Mouse (Mus musculus) liver, embryonic 15.5 days (tissue): ENCODE measurements around the gene A430033K04Rik. TPM values are rescaled to one million over a fixed set of nuclear protein-coding genes. Genes with fewer than 3 reads are reported as not detected.

Experiments used
- ATAC-seq: fragments of 200-750 bp; cut with Nextera tagmentation; 2 replicates; pipeline ENCODE4 v1.8.0; 2017; ENCODE audit warnings: moderate number of reproducible peaks, mild to moderate bottlenecking, moderate library complexity; ENCODE audit not compliant: insufficient read depth
- H3K27ac ChIP-seq: fragments of 300-500 bp; sonication (generic); replicated peaks from 2 replicates; pipeline ENCODE4 v1.5.1; 2015; ENCODE audit warnings: mild to moderate bottlenecking, inconsistent platforms
- H3K27me3 ChIP-seq: fragments of 300-500 bp; sonication (generic); 2 replicates; pipeline ENCODE4 v1.6.1; 2015; ENCODE audit warnings: mild to moderate bottlenecking, inconsistent platforms
- H3K36me3 ChIP-seq: fragments of 300-500 bp; sonication (generic); replicated peaks from 2 replicates; pipeline ENCODE4 v1.6.1; 2015; ENCODE audit warnings: moderate library complexity, mild to moderate bottlenecking, inconsistent platforms
- H3K4me1 ChIP-seq: fragments of 300-500 bp; sonication (generic); replicated peaks from 2 replicates; pipeline ENCODE4 v1.6.1; 2015; ENCODE audit warnings: inconsistent platforms
- H3K4me2 ChIP-seq: fragments of 300-500 bp; sonication (generic); 2 replicates; pipeline ENCODE4 v1.6.1; 2015; ENCODE audit warnings: moderate library complexity, mild to moderate bottlenecking, inconsistent platforms
- H3K4me3 ChIP-seq: fragments of 300-500 bp; sonication (generic); replicated peaks from 2 replicates; pipeline ENCODE4 v1.5.1; 2015; ENCODE audit warnings: mild to moderate bottlenecking, inconsistent platforms
- H3K9ac ChIP-seq: fragments of 300-500 bp; sonication (generic); 2 replicates; pipeline ENCODE4 v1.6.1; 2015; ENCODE audit warnings: moderate library complexity, mild to moderate bottlenecking, inconsistent platforms
- H3K9me3 ChIP-seq: fragments of 300-500 bp; sonication (generic); replicated peaks from 2 replicates; pipeline ENCODE4 v1.6.1; 2016; ENCODE audit warnings: inconsistent platforms
- WGBS: fragments of 180-500 bp; shearing (Covaris S2); methylation state at CpG from one replicate; pipeline ENCODE4 v1.1.7; 2015; ENCODE audit warnings: mixed read lengths; ENCODE audit not compliant: insufficient replicate concordance; 5-methylcytosine and 5-hydroxymethylcytosine counted together
- polyA plus RNA-seq: library from polyadenylated mRNA; unstranded; fragments of >200 nt; fragmentation: Nextera tagmentation; extraction: Ambion mirVana; gene quantifications from 2 replicates; pipeline ENCODE4 v1.2.1, GENCODE M21; 2015

A430033K04Rik gene
- polyA plus RNA-seq, 1 experiment from 2014 or later: 3.8 TPM

- Histone ChIP-seq H3K36me3 (no peaks in the 10 kb centered on the region), H3K4me3 (no peak overlapping the region), H3K9me3 (no peaks in the 10 kb centered on the region), H3K27me3 (no peaks in the 10 kb centered on the region), H3K9ac (no peak overlapping the region), H3K4me2 (no peak overlapping the region), H3K27ac (no peak overlapping the region), H3K4me1 (no peaks in the 10 kb centered on the region)
- WGBS: 9% methylated on average over 2 of the region's 2 CpGs
- no peak for ATAC-seq
Measured at GRCm38 (mm10) chr5:138656477-138657156, 34.0 kb downstream of the A430033K04Rik start.

DNA sequence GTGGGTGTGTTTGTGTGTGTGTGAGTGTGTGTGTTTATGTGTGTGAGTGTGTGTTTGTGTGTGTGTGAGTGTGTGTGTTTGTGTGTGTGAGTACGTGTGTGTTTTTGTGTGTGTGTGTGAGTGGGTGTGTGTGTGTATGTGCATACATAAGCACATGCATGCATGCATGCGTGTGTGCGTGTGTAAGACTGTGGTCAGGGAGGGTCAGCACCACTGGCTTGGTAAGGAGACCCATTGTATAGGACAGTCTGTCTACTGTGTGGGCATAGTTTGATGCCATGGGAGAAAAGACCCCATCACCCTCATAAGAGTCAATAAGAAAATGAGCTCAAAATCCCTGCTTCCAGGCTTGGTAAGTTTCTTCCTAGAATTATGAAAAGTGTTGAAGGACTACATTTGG, 34.7 kb downstream of the A430033K04Rik start:
- Histone ChIP-seq H3K4me2 (no peak overlapping the region), H3K27ac (no peak overlapping the region), H3K4me1 (no peaks in the 10 kb centered on the region), H3K27me3 (no peaks in the 10 kb centered on the region), H3K36me3 (no peaks in the 10 kb centered on the region), H3K9ac (no peak overlapping the region), H3K4me3 (no peak overlapping the region), H3K9me3 (no peaks in the 10 kb centered on the region)
- ATAC-seq: no peak
- whole genome bisulfite sequencing: 75% methylated on average over 3 of the region's 3 CpGs

- H3K4me3 ChIP-seq: no peak overlapping the region
- no peak overlapping the region for H3K9ac ChIP-seq
- no peak for ATAC-seq
- H3K27ac ChIP-seq: no peak overlapping the region
- 23% methylated on average over 6 of the region's 6 CpGs for WGBS
- no peak overlapping the region for H3K4me2 ChIP-seq
- H3K36me3 ChIP-seq: no peaks in the 10 kb centered on the region
- H3K4me1 ChIP-seq: no peaks in the 10 kb centered on the region
- no peaks in the 10 kb centered on the region for H3K27me3 ChIP-seq
- no peaks in the 10 kb centered on the region for H3K9me3 ChIP-seq
Measured at GRCm38 (mm10) chr5:138657854-138658253, 35.2 kb downstream of the A430033K04Rik start.

DNA sequence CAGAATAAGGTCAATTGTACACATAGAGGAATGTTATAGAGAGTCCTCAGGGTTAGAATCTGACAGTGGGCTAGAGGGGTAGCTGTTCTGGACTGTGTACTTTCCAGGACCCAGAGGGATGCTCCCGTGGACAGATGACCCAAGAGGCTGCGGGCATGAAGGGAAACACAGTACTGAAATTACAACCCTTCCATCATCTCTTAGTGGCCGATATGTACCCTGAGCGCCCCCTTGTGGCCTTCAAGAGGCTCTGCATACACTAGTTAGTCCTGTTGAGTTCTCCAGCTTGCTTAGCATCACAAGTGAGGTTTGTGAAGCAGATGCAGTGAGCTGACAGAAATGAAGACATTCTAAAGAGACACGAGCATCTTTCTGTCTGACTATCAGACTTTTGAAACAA, 36.3 kb downstream of the A430033K04Rik start:
- Histone ChIP-seq H3K27ac (no peak overlapping the region), H3K4me2 (no peak overlapping the region), H3K27me3 (no peaks in the 10 kb centered on the region), H3K9me3 (no peaks in the 10 kb centered on the region), H3K9ac (no peak overlapping the region), H3K4me3 (no peak overlapping the region), H3K4me1 (no peaks in the 10 kb centered on the region), H3K36me3 (no peaks in the 10 kb centered on the region)
- 2% methylated on average over 5 of the region's 5 CpGs for WGBS
- ATAC-seq: no peak

- Histone ChIP-seq H3K4me3 (no peak overlapping the region), H3K9me3 (no peaks in the 10 kb centered on the region), H3K9ac (no peak overlapping the region), H3K4me2 (peak overlapping the region; percentile 23), H3K36me3 (no peaks in the 10 kb centered on the region), H3K27me3 (no peaks in the 10 kb centered on the region), H3K4me1 (no peaks in the 10 kb centered on the region), H3K27ac (peak overlapping the region; percentile 57; the same call in 1 of the 2 replicates)
- no peak for ATAC-seq
- 30% methylated on average over 8 of the region's 8 CpGs for WGBS
Measured at GRCm38 (mm10) chr5:138683023-138683766, 60.5 kb downstream of the A430033K04Rik start.

DNA sequence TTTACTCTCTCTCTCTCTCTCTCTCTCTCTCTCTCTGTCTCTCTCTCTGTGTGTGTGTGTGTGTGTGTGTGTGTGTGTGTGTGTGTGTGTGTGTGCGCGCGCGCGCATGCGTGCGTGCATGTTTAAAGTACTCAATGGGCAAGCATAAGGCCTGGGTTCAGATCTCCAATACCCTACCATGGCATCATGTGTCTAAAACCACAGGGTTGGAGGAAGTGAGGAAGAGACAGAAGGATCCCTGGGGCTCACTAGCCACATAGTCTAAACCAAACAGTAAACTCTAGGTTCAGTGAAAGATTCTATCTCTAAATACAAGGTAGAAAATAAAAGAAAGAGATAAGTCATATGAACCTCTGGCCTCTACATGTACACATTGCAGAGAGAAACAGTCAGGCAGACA, 61.2 kb downstream of the A430033K04Rik start:
- ATAC-seq: no peak
- Histone ChIP-seq H3K9me3 (no peaks in the 10 kb centered on the region), H3K36me3 (no peaks in the 10 kb centered on the region), H3K4me2 (no peak overlapping the region), H3K4me1 (no peaks in the 10 kb centered on the region), H3K27me3 (no peaks in the 10 kb centered on the region), H3K4me3 (no peak overlapping the region), H3K27ac (no peak overlapping the region), H3K9ac (no peak overlapping the region)
- 97% methylated on average over 7 of the region's 7 CpGs for WGBS

DNA sequence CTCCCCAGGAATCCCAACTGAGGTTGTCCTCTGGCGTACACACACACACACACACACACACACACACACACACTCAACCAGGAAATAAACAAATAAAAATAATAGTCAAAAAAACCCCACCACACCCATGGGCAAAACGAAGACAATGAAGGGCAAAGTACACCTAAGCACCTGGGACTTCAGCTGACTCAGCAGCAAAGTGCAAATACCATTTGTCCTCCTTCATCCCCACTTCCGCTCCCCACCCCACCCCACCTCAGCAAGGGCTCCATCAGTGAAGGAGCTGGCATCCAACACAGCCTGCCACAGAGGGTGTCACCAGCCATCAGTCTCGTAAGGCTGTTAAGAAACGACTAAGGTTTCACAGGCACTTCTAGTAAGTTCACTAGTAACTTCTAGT, 64.8 kb downstream of the A430033K04Rik start:
- no peak overlapping the region for H3K4me2 ChIP-seq
- H3K27me3 ChIP-seq: no peaks in the 10 kb centered on the region
- no peak overlapping the region for H3K4me3 ChIP-seq
- ATAC-seq: no peak
- H3K4me1 ChIP-seq: no peaks in the 10 kb centered on the region
- no peaks in the 10 kb centered on the region for H3K9me3 ChIP-seq
- H3K9ac ChIP-seq: no peak overlapping the region
- H3K36me3 ChIP-seq: no peaks in the 10 kb centered on the region
- WGBS: 60% methylated on average over 5 of the region's 5 CpGs
- H3K27ac ChIP-seq: no peak overlapping the region

- no peaks in the 10 kb centered on the region for H3K36me3 ChIP-seq
- H3K27me3 ChIP-seq: no peaks in the 10 kb centered on the region
- no peak overlapping the region for H3K4me2 ChIP-seq
- 48% methylated on average over 5 of the region's 5 CpGs for WGBS
- no peak overlapping the region for H3K27ac ChIP-seq
- no peak for ATAC-seq
- no peaks in the 10 kb centered on the region for H3K4me1 ChIP-seq
- no peak overlapping the region for H3K9ac ChIP-seq
- H3K4me3 ChIP-seq: no peak overlapping the region
- no peaks in the 10 kb centered on the region for H3K9me3 ChIP-seq
Measured at GRCm38 (mm10) chr5:138689254-138689653, 66.6 kb downstream of the A430033K04Rik start.

DNA sequence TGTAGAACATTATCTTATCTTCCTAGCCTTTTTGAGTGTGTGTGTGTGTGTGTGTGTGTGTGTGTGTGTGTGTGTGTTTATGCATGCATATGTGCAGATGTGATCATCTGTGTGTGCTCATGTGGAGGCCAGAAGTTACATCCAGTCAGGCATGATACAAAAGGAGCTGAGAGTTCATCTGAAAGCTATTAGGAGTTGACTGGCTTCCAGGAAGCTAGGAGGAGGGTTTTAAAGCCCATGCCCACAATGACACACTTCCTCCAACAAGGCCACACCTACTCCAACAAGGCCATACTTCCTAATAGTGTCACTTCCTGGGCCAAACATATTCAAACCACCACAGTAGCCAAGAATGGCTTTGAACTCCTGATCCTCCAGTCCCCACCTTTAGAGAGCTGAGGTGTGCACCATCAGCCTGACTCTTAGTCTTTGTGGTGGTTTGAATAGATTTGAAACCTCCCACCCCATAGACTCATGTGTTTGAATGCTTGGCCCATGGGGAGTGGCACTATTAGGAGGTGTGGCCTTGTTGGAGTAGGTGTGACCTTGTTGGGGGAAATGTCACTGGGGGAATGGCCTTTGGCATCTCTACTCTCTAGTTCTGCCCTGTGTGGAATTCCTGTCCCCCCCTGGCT, 70.4 kb downstream of the A430033K04Rik start:
- Histone ChIP-seq H3K27me3 (no peaks in the 10 kb centered on the region), H3K27ac (no peak overlapping the region), H3K4me3 (no peak overlapping the region), H3K9me3 (no peaks in the 10 kb centered on the region), H3K4me1 (no peaks in the 10 kb centered on the region), H3K4me2 (no peak overlapping the region), H3K36me3 (no peaks in the 10 kb centered on the region), H3K9ac (no peak overlapping the region)
- ATAC-seq: no peak

DNA sequence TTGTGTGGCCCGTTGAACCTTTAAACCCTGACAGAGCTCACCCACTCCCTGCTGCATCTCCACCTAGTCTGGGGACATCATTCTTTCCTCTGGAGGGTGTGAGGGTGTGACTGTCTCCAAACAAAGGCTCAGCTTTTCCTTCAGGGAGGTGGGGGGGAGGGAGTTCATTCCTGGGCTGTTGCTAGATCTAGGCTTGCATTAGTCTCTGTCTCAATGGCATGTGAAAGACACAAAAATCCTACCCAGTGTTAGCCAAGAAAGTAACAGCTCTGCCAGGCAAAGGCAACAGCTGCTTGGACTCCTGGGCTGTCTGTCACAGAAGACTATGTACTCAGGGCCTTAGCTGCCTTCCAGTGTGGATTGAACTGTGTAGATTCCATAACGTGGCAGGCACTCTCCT, 71.4 kb downstream of the A430033K04Rik start:
- no peaks in the 10 kb centered on the region for H3K4me1 ChIP-seq
- no peak overlapping the region for H3K4me2 ChIP-seq
- no peaks in the 10 kb centered on the region for H3K27me3 ChIP-seq
- H3K9me3 ChIP-seq: no peaks in the 10 kb centered on the region
- no peaks in the 10 kb centered on the region for H3K36me3 ChIP-seq
- no peak overlapping the region for H3K9ac ChIP-seq
- H3K4me3 ChIP-seq: no peak overlapping the region
- 52% methylated on average over 2 of the region's 2 CpGs for WGBS
- ATAC-seq: no peak
- no peak overlapping the region for H3K27ac ChIP-seq

DNA sequence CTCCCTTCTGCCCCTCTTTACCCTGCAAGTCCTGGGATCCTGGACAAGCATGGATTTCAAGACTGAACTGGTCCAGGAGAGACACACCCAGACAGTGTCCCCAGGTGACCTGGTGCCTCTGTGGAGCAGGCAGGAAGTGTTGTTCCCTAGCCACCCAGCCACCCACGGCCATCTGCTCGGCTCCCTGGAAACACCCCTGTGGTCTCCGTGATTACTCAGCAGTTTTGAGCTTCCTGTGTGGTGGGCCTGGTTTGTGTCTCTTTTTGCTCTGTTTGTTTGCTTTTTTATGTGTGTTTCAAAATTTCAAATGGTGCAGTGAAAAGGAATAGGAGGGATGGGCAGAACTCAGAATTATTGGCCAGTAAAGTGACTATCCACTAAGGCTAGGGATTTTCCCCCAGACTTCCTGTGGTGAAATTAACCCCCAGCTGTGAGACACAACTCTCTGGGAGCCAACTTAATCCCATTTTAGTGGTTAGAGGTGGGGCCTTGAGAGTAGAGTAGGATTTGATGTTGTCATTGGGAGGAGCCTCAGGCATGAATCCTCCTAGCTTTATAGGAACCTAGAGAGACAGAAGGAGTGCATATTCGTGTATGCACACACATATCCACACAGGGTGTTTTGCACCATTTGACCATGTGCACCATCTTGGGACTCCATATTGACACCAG, 72.0 kb downstream of the A430033K04Rik start:
- no peak overlapping the region for H3K27ac ChIP-seq
- H3K27me3 ChIP-seq: no peaks in the 10 kb centered on the region
- no peak for ATAC-seq
- WGBS: 23% methylated on average over 4 of the region's 4 CpGs
- H3K9me3 ChIP-seq: no peaks in the 10 kb centered on the region
- no peak overlapping the region for H3K9ac ChIP-seq
- H3K4me1 ChIP-seq: no peaks in the 10 kb centered on the region
- no peaks in the 10 kb centered on the region for H3K36me3 ChIP-seq
- H3K4me3 ChIP-seq: no peak overlapping the region
- no peak overlapping the region for H3K4me2 ChIP-seq
